ENCODE assay signal across 10 mouse cellular contexts in the genomic region with DNA sequence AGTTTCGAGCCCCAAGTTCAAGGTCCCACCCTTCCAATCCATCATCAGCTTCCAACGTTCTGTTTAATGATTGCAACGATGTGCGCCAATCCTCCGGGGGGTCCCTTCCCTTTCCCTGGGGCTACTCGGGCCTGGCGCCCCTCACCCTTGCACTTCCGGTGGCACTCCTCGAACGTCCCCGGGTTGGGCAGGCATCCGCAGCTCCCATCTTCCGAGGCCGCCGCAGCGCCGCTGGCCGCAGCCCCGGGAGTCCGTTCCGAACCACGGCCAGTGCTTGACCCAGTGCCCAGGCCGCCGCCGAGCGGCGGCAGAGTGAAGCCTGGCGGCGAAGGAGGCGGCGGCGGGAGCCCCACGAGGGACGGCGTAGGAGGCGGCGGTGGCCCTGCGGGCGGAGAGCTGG. TPM values are rescaled to one million over a fixed set of nuclear protein-coding genes. Genes with fewer than 3 reads are reported as not detected.
A peak's percentile ranks its signal among the peaks of the same experiment; 100 is the strongest.
DNase-seq lines count a peak whose midpoint lies in the region; ATAC-seq and TF ChIP-seq lines count a peak whose summit lies in the region.
"Had no signal": no experiment of that assay in that cellular context is flagged by ENCODE, and none has a peak within 500 bp of the region (broad histone marks: within the 10 kb centered on the region; RNA-seq: fewer than 3 reads in every experiment).

No protein-coding gene starts in this region.

- under 1% methylated on average over 38 of the region's 39 CpGs for WGBS in heart, embryonic 12.5 days
- under 1% methylated on average over 39 of the region's 39 CpGs for WGBS in forebrain, embryonic 11.5 days
- under 1% methylated on average over 39 of the region's 39 CpGs for WGBS in liver, embryonic 14.5 days (ENCODE audit: insufficient replicate concordance)

- peak overlapping the region; percentile 95 for H3K9ac ChIP-seq in heart, embryonic 12.5 days
- H3K9ac ChIP-seq in forebrain, embryonic 11.5 days (ENCODE audit: low read length): peak overlapping the region; percentile 87
- H3K9ac ChIP-seq in liver, embryonic 14.5 days (replicated peaks): peak overlapping the region; percentile 94

- H3K4me3 ChIP-seq in heart, embryonic 12.5 days: peak overlapping the region; percentile 88
- H3K4me3 ChIP-seq in E14TG2a.4 (replicated peaks; ENCODE audit: low read length): peak overlapping the region; percentile 100
- peak overlapping the region; percentile 99 for H3K4me3 ChIP-seq in forebrain, embryonic 11.5 days (ENCODE audit: low read depth, low read length)
- peak overlapping the region; percentile 91 to 99 for H3K4me3 ChIP-seq in liver, embryonic 14.5 days (ENCODE audit: insufficient read depth in 1 of 2, low read depth in 2 of 2, low read length in 2 of 2)

- no peak for DNase-seq in heart, postnatal 4 days
- DNase-seq in forebrain, embryonic 11.5 days (ENCODE audit: low spot score): no peak
- no peak for DNase-seq in liver, embryonic 14.5 days (ENCODE audit: low read depth in 3 of 3, low spot score in 3 of 3)
- DNase-seq in frontal cortex, postnatal 14 days (ENCODE audit: low spot score in 2 of 2): no peak
- DNase-seq in embryo, embryonic 9.5 days (ENCODE audit: extremely low spot score): no peak
- DNase-seq in layer of hippocampus, adult 9-10 months (ENCODE audit: low spot score): no peak

- no peaks in the 10 kb centered on the region for H3K9me3 ChIP-seq in heart, embryonic 12.5 days (replicated peaks)
- no peaks in the 10 kb centered on the region for H3K9me3 ChIP-seq in E14TG2a.4 (ENCODE audit: low read length)
- H3K9me3 ChIP-seq in forebrain, embryonic 11.5 days (ENCODE audit: control insufficient read depth, low read length): no peaks in the 10 kb centered on the region
- no peaks in the 10 kb centered on the region for H3K9me3 ChIP-seq in liver, embryonic 14.5 days (ENCODE audit: control insufficient read depth, low read length)

- H3K36me3 ChIP-seq in heart, embryonic 12.5 days: peaks cover 68% of the 10 kb centered on the region
- peaks cover 74% of the 10 kb centered on the region for H3K36me3 ChIP-seq in E14TG2a.4 (ENCODE audit: insufficient read depth, low read length)
- peaks cover 9% of the 10 kb centered on the region; the same call in 1 of the 2 replicates for H3K36me3 ChIP-seq in forebrain, embryonic 11.5 days (ENCODE audit: control insufficient read depth, insufficient read depth, low read length)
- peaks cover 25% of the 10 kb centered on the region for H3K36me3 ChIP-seq in liver, embryonic 14.5 days (replicated peaks; ENCODE audit: control insufficient read depth, insufficient read depth, low read depth)

- peaks cover 23% of the 10 kb centered on the region for H3K4me1 ChIP-seq in heart, embryonic 12.5 days (replicated peaks)
- H3K4me1 ChIP-seq in E14TG2a.4 (replicated peaks; ENCODE audit: low read depth, low read length): peaks cover 75% of the 10 kb centered on the region
- H3K4me1 ChIP-seq in forebrain, embryonic 11.5 days (replicated peaks; ENCODE audit: control insufficient read depth, insufficient read depth, low read length): peaks cover 4% of the 10 kb centered on the region
- peaks cover 14% of the 10 kb centered on the region in 2 experiments for H3K4me1 ChIP-seq in liver, embryonic 14.5 days (replicated peaks; ENCODE audit: control insufficient read depth in 2 of 2, insufficient read depth in 2 of 2, low read length in 1 of 2)

- TF ChIP-seq EP300 in liver, embryonic 14.5 days (IDR thresholded peaks at IDR 0.05; ENCODE audit: low read depth): no peak

- TF ChIP-seq CTCF in E14TG2a.4 (conservative IDR thresholded peaks at IDR 0.05; ENCODE audit: low read length): no peak
- no peak for TF ChIP-seq CTCF in liver, embryonic 14.5 days (IDR thresholded peaks at IDR 0.05; ENCODE audit: low read depth)

- H3K4me2 ChIP-seq in heart, embryonic 12.5 days: peak overlapping the region; percentile 88
- H3K4me2 ChIP-seq in forebrain, embryonic 11.5 days (ENCODE audit: low read depth, low read length, severe bottlenecking): peak overlapping the region; percentile 87
- peak overlapping the region; percentile 98 for H3K4me2 ChIP-seq in liver, embryonic 14.5 days (ENCODE audit: low read depth)

- peak; percentile 0; the same call in 1 of the 2 replicates for ATAC-seq in heart, embryonic 12.5 days (ENCODE audit: insufficient number of reproducible peaks, low FRiP score)
- no peak for ATAC-seq in forebrain, embryonic 11.5 days (replicated peaks; ENCODE audit: low FRiP score)
- ATAC-seq in liver, embryonic 14.5 days (ENCODE audit: insufficient read depth): no peak

- no peaks in the 10 kb centered on the region for H3K27me3 ChIP-seq in heart, embryonic 12.5 days (replicated peaks)
- no peaks in the 10 kb centered on the region for H3K27me3 ChIP-seq in E14TG2a.4 (ENCODE audit: insufficient read depth, low read length)
- H3K27me3 ChIP-seq in forebrain, embryonic 11.5 days (ENCODE audit: control insufficient read depth, insufficient read depth, low read length): no peaks in the 10 kb centered on the region
- no peaks in the 10 kb centered on the region for H3K27me3 ChIP-seq in liver, embryonic 14.5 days (ENCODE audit: control insufficient read depth, insufficient read depth, low read length)
- H3K27me3 ChIP-seq: Patski had no signal

- H3K27ac ChIP-seq in heart, embryonic 12.5 days (ENCODE audit: poor library complexity, severe bottlenecking): peak overlapping the region; percentile 72
- peak overlapping the region; percentile 66; the same call in 1 of the 2 replicates for H3K27ac ChIP-seq in forebrain, embryonic 11.5 days (ENCODE audit: low read depth, low read length)
- peak overlapping the region; percentile 31 for H3K27ac ChIP-seq in liver, embryonic 14.5 days

RNA-seq across cellular contexts. Expression of gene Tomm40, which starts 0.4 kb away (rescaled TPM):
- 160 and 166 TPM in 2 replicates for polyA plus RNA-seq in heart, embryonic 12.5 days (2016; fragmentation: Nextera tagmentation; extraction: Ambion mirVana)
- total RNA-seq in heart, postnatal 4 days (2021): 100 to 1,000 TPM; 147 to 153 TPM
- 160 and 171 TPM in 2 replicates for polyA plus RNA-seq in forebrain, embryonic 11.5 days (2014; fragmentation: Nextera tagmentation; extraction: Ambion mirVana)
- polyA plus RNA-seq in liver, embryonic 14.5 days (2012; rRNA removed): 53.7 and 57.3 TPM in 2 replicates
- 58.2 and 75.8 TPM in 2 replicates for polyA plus RNA-seq in liver, embryonic 14.5 days (2014; fragmentation: Nextera tagmentation; extraction: Ambion mirVana)

RNA-seq across cellular contexts. Expression of gene Apoe, which starts 15.8 kb away (rescaled TPM):
- polyA plus RNA-seq in heart, embryonic 12.5 days (2016; fragmentation: Nextera tagmentation; extraction: Ambion mirVana): 399 and 400 TPM in 2 replicates
- 100 to 1,000 TPM; 198 to 213 TPM for total RNA-seq in heart, postnatal 4 days (2021)
- polyA plus RNA-seq in forebrain, embryonic 11.5 days (2014; fragmentation: Nextera tagmentation; extraction: Ambion mirVana): 125 and 152 TPM in 2 replicates
- polyA plus RNA-seq in liver, embryonic 14.5 days (2012; rRNA removed): 1,802 and 2,400 TPM in 2 replicates
- polyA plus RNA-seq in liver, embryonic 14.5 days (2014; fragmentation: Nextera tagmentation; extraction: Ambion mirVana): 1,630 and 1,854 TPM in 2 replicates

RNA-seq across cellular contexts. Expression of gene Apoc1, which starts 22.4 kb away (rescaled TPM):
- 6.7 and 8.9 TPM in 2 replicates for polyA plus RNA-seq in heart, embryonic 12.5 days (2016; fragmentation: Nextera tagmentation; extraction: Ambion mirVana)
- 1 to 10 TPM; 1.9 to 3.0 TPM for total RNA-seq in heart, postnatal 4 days (2021)
- 1.00 and 2.0 TPM in 2 replicates for polyA plus RNA-seq in forebrain, embryonic 11.5 days (2014; fragmentation: Nextera tagmentation; extraction: Ambion mirVana)
- 203 and 204 TPM in 2 replicates for polyA plus RNA-seq in liver, embryonic 14.5 days (2012; rRNA removed)
- polyA plus RNA-seq in liver, embryonic 14.5 days (2014; fragmentation: Nextera tagmentation; extraction: Ambion mirVana): 390 TPM in 2 replicates

RNA-seq across cellular contexts. Expression of gene Apoc4, which starts 33.6 kb away (rescaled TPM):
- 0.41 TPM in 1 of 2 replicates, not detected in the other for polyA plus RNA-seq in heart, embryonic 12.5 days (2016; fragmentation: Nextera tagmentation; extraction: Ambion mirVana)
- total RNA-seq in heart, postnatal 4 days (2021): not detected
- not detected in 2 replicates for polyA plus RNA-seq in forebrain, embryonic 11.5 days (2014; fragmentation: Nextera tagmentation; extraction: Ambion mirVana)
- polyA plus RNA-seq in liver, embryonic 14.5 days (2012; rRNA removed): 90.9 and 154 TPM in 2 replicates
- polyA plus RNA-seq in liver, embryonic 14.5 days (2014; fragmentation: Nextera tagmentation; extraction: Ambion mirVana): 181 and 200 TPM in 2 replicates

RNA-seq across cellular contexts. Expression of gene Gm44805, which starts 33.6 kb away (rescaled TPM):
- polyA plus RNA-seq in heart, embryonic 12.5 days (2016; fragmentation: Nextera tagmentation; extraction: Ambion mirVana): not detected in 2 replicates
- not detected for total RNA-seq in heart, postnatal 4 days (2021)
- not detected in 2 replicates for polyA plus RNA-seq in forebrain, embryonic 11.5 days (2014; fragmentation: Nextera tagmentation; extraction: Ambion mirVana)
- 3.3 and 5.1 TPM in 2 replicates for polyA plus RNA-seq in liver, embryonic 14.5 days (2012; rRNA removed)
- 29.0 and 48.5 TPM in 2 replicates for polyA plus RNA-seq in liver, embryonic 14.5 days (2014; fragmentation: Nextera tagmentation; extraction: Ambion mirVana)
- polyA plus RNA-seq: gonadal fat pad, adult 2 months; Patski had no signal

Comparison
In these comparisons a context has a peak if more than half of its experiments do, and no peak if none do; other contexts are left out.
1. RNA of gene Apoc1, which starts 22.4 kb away (polyA plus RNA-seq): 203 to 390 TPM in liver, embryonic 14.5 days; 6.7 to 8.9 TPM in heart, embryonic 12.5 days and 1.00 to 2.0 TPM in forebrain, embryonic 11.5 days; every median in the first group is over 10 times any median in the second.
2. Peak in every context shown above with its lines, with median percentiles within 50 percentile points of each other: H3K27ac ChIP-seq, H3K4me2 ChIP-seq, H3K4me3 ChIP-seq and H3K9ac ChIP-seq.